Mouse (Mus musculus) intestine, embryonic 15.5 days (tissue): ENCODE data around the gene Mrps24. TPM values are rescaled to one million over a fixed set of nuclear protein-coding genes. Genes with fewer than 3 reads are reported as not detected.
A peak's percentile ranks its signal among the peaks of the same experiment; 100 is the strongest.

Experiments
- ATAC-seq: fragments of 200-750 bp; cut with Nextera tagmentation; 2 replicates; pipeline ENCODE4 v1.8.0; 2017; ENCODE audit warnings: moderate TSS enrichment, moderate library complexity
- H3K27ac ChIP-seq: fragments of 300-500 bp; sonication (generic); 2 replicates; pipeline ENCODE4 v1.5.1; 2015; ENCODE audit warnings: mild to moderate bottlenecking, inconsistent platforms
- H3K27me3 ChIP-seq: fragments of 300-500 bp; sonication (generic); replicated peaks from 2 replicates; pipeline ENCODE4 v1.6.1; 2015; ENCODE audit warnings: inconsistent platforms
- H3K36me3 ChIP-seq: fragments of 300-500 bp; sonication (generic); 2 replicates; pipeline ENCODE4 v1.6.1; 2015; ENCODE audit warnings: inconsistent platforms
- H3K4me1 ChIP-seq: fragments of 300-500 bp; sonication (generic); replicated peaks from 2 replicates; pipeline ENCODE4 v1.6.1; 2015; ENCODE audit warnings: inconsistent platforms
- H3K4me2 ChIP-seq: fragments of 300-500 bp; sonication (generic); replicated peaks from 2 replicates; pipeline ENCODE4 v1.6.1; 2015; ENCODE audit warnings: mild to moderate bottlenecking, inconsistent platforms
- H3K4me3 ChIP-seq: fragments of 300-500 bp; sonication (generic); replicated peaks from 2 replicates; pipeline ENCODE4 v1.5.1; 2015; ENCODE audit warnings: inconsistent platforms
- H3K9ac ChIP-seq: fragments of 300-500 bp; sonication (generic); 2 replicates; pipeline ENCODE4 v1.6.1; 2015; ENCODE audit warnings: inconsistent platforms
- H3K9me3 ChIP-seq: fragments of 300-500 bp; sonication (generic); 2 replicates; pipeline ENCODE4 v1.6.1; 2016; ENCODE audit warnings: inconsistent platforms
- WGBS: fragments of 180-500 bp; shearing (Covaris S2); methylation state at CpG from one replicate; pipeline ENCODE4 v1.1.7; 2015; 5-methylcytosine and 5-hydroxymethylcytosine counted together
- polyA plus RNA-seq: library from polyadenylated mRNA; unstranded; fragments of >200 nt; fragmentation: Nextera tagmentation; extraction: Ambion mirVana; gene quantifications from 2 replicates; pipeline ENCODE4 v1.2.1, GENCODE M21; 2015

The Mrps24 gene
- polyA plus RNA-seq, result 209 and 230 TPM in 2 replicates

GRCm38 (mm10) chr11:5715630-5716105, at the start of gene Mrps24:
Mrps24 (minus strand) TSS chr11:5715680.
- no peak within 1 kb of the TSS for H3K4me2 ChIP-seq
- no peak for ATAC-seq
- peaks cover 29% of the 10 kb centered on the region for H3K36me3 ChIP-seq
- WGBS, result 82% methylated on average over 14 of the region's 14 CpGs
- H3K27ac ChIP-seq, result no peak within 1 kb of the TSS
- H3K4me3 ChIP-seq, result no peak within 1 kb of the TSS
- no peaks in the 10 kb centered on the region for H3K27me3 ChIP-seq
- no peaks in the 10 kb centered on the region for H3K4me1 ChIP-seq
- H3K9me3 ChIP-seq, result no peaks in the 10 kb centered on the region
- no peak within 1 kb of the TSS for H3K9ac ChIP-seq

DNA sequence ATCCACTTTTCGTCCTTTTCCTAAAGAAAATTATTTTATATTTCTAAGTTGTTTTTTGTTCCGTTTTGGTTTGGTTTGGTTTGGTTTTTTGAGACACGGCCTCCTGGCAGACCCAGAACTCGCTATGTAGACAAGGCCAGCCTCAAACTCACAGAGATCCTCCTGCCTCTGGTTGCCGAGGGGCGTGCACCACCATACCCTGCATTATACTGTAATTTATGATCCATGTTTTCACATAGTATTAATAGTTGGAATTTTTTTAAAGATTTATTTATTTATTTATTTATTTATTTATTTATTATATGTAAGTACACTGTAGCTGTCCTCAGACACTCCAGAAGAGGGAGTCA, 47.1 kb upstream of the Mrps24 start:
- 10% methylated on average over 6 of the region's 6 CpGs for WGBS
- peak; percentile 27; the same call in 1 of the 2 replicates for ATAC-seq
- 0 out of 2 replicates have a peak overlapping the region, but pooled peaks have one; percentile 15 for H3K9ac ChIP-seq

GRCm38 (mm10) chr11:5761820-5762632, 46.5 kb upstream of the Mrps24 start, which contains the start of gene Urgcp:
Urgcp (minus strand) TSS chr11:5762376.
- Histone ChIP-seq H3K4me1 (peaks cover 3% of the 10 kb centered on the region; the same call in 1 of the 2 replicates), H3K9me3 (no peaks in the 10 kb centered on the region), H3K27ac (peak within 1 kb of the TSS; percentile 98), H3K9ac (peak within 1 kb of the TSS; percentile 92), H3K36me3 (no peaks in the 10 kb centered on the region), H3K27me3 (no peaks in the 10 kb centered on the region), H3K4me2 (peak within 1 kb of the TSS; percentile 66), H3K4me3 (peak within 1 kb of the TSS; percentile 82)
- WGBS, result under 1% methylated on average over 68 of the region's 68 CpGs
- ATAC-seq, result peak; percentile 99

More for the DNA sequence above, 47.1 kb upstream of the Mrps24 start:
- Histone ChIP-seq H3K36me3 (no peaks in the 10 kb centered on the region), H3K4me3 (peak overlapping the region; percentile 82), H3K4me1 (peaks cover 3% of the 10 kb centered on the region; the same call in 1 of the 2 replicates), H3K27ac (no peak overlapping the region), H3K9me3 (no peaks in the 10 kb centered on the region), H3K4me2 (peak overlapping the region; percentile 66), H3K27me3 (no peaks in the 10 kb centered on the region)

DNA sequence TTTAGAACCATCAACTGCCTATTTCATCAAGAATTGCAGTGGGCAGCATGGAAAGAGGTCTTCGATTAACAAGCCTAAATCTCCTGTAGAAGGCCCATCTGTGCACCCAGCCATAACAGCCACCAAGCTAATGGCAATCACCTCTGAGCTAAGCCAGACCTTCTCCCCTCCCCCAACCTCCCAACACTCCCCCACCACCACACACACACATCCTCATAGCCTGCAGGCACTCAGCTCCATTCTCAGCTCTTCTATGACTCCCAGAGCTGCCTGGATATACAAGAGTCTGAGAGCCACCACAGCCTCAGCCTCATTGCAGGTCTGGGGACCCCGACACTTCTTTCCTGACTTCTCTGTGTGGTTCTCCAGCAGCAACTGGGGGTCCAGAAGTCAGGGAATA, 38.3 kb upstream of the Mrps24 start:
- H3K4me1 ChIP-seq, result no peaks in the 10 kb centered on the region
- no peak overlapping the region for H3K27ac ChIP-seq
- no peak overlapping the region for H3K4me2 ChIP-seq
- ATAC-seq, result no peak
- H3K4me3 ChIP-seq, result no peak overlapping the region
- H3K27me3 ChIP-seq, result no peaks in the 10 kb centered on the region
- 0 out of 2 replicates have a peak, but pooled peaks cover 4% of the 10 kb centered on the region for H3K36me3 ChIP-seq
- H3K9ac ChIP-seq, result no peak overlapping the region
- WGBS, result 74% methylated on average over 2 of the region's 2 CpGs
- H3K9me3 ChIP-seq, result 0 out of 2 replicates have a peak, but pooled peaks cover 4% of the 10 kb centered on the region

DNA sequence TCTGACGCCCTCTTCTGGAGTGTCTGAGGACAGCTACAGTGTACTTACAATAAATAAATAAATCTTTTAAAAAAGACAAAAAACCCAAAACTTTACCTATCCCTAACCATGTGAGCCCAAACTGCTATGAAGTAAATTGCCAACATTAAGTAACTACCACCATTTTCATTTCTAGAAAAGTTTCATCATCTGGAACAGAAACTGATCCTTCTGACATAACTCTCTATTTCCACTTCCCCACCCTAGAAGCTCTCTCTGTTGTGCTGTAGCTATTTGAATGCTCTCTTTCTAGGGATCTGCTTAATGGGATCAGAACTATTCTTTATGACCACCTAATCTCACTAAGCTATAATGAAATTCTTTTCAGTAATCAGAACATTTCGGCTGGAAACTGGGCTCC, 29.5 kb upstream of the Mrps24 start:
- Histone ChIP-seq H3K4me1 (no peaks in the 10 kb centered on the region; the same call in 1 of the 2 replicates), H3K9me3 (no peaks in the 10 kb centered on the region), H3K27ac (no peak overlapping the region), H3K9ac (no peak overlapping the region), H3K36me3 (no peaks in the 10 kb centered on the region), H3K4me3 (no peak overlapping the region), H3K27me3 (no peaks in the 10 kb centered on the region), H3K4me2 (no peak overlapping the region)
- no peak for ATAC-seq
- WGBS, result 80% methylated on average over 2 of the region's 2 CpGs

- no peak for ATAC-seq
- Histone ChIP-seq H3K9me3 (no peaks in the 10 kb centered on the region), H3K27ac (no peak overlapping the region), H3K36me3 (no peaks in the 10 kb centered on the region), H3K4me1 (peaks cover 4% of the 10 kb centered on the region; the same call in 1 of the 2 replicates), H3K27me3 (no peaks in the 10 kb centered on the region), H3K4me2 (no peak overlapping the region), H3K9ac (no peak overlapping the region), H3K4me3 (no peak overlapping the region)
- 75% methylated on average over 7 of the region's 7 CpGs for WGBS
Measured at GRCm38 (mm10) chr11:5742106-5742505, 26.6 kb upstream of the Mrps24 start.

DNA sequence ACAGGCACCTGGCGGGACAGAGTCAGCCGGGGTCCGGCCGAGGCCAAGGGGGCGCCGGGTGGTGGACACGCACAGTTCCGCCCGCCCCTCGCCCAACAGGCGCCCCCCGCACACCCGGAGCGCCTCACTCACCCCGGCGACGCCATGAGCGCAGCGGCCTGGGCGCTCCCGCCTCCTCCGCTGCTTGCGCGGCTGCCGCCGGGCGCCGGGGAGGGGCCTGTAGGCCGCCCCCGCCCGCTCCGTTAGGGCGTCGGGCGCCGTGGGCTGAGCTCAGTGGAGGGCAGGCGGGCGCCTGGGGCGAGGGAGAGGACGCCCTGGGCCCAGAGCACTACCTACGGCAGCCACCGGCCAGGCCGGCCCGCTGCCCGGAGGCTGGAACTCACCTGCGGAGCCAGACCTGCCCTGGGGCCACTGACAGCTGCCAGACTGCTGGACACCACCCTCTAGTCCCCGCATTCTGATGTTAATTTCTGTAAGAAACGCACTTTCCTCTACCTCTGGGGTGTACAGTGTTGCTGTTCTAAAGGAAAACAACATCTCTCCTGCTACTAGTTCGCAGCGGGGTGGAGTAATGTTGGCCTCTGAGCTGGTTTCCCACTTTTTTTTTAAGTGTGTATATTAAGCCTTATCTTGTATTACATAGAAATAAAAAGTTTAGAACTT, 25.6 kb upstream of the Mrps24 start:
- Histone ChIP-seq H3K36me3 (no peaks in the 10 kb centered on the region), H3K4me1 (peaks cover 4% of the 10 kb centered on the region; the same call in 1 of the 2 replicates), H3K9ac (peak overlapping the region; percentile 92), H3K9me3 (no peaks in the 10 kb centered on the region), H3K4me2 (peak overlapping the region; percentile 90), H3K27me3 (no peaks in the 10 kb centered on the region), H3K4me3 (peak overlapping the region; percentile 82), H3K27ac (peak overlapping the region; percentile 72)
- under 1% methylated on average over 33 of the region's 50 CpGs for whole genome bisulfite sequencing
- ATAC-seq, result peak; percentile 97

DNA sequence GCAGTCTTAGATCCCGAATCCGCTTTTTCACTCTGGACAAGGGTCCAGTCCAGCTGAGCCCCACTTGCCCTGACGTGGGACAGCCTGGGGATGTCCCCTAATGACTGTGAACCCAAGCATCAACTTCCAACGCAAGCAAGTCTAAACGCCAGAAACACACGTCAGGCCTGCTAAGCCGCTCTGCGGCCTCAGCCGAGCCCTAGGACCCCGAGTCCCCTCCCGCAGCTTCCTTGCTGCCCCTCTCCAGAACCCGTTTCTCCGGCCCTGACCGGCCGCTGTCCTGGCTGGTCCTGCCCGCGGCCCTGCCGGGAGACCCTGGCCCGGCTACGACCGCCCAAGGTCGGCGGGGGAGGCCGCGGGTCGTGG, 25.1 kb upstream of the Mrps24 start:
- H3K4me2 ChIP-seq, result peak overlapping the region; percentile 90
- peak; percentile 69 for ATAC-seq
- H3K36me3 ChIP-seq, result no peaks in the 10 kb centered on the region
- H3K9me3 ChIP-seq, result no peaks in the 10 kb centered on the region
- peak overlapping the region; percentile 92 for H3K9ac ChIP-seq
- H3K4me3 ChIP-seq, result peak overlapping the region; percentile 82
- H3K27ac ChIP-seq, result peak overlapping the region; percentile 72
- 1% methylated on average over 26 of the region's 26 CpGs for WGBS
- no peaks in the 10 kb centered on the region for H3K27me3 ChIP-seq
- H3K4me1 ChIP-seq, result peaks cover 4% of the 10 kb centered on the region; the same call in 1 of the 2 replicates

DNA sequence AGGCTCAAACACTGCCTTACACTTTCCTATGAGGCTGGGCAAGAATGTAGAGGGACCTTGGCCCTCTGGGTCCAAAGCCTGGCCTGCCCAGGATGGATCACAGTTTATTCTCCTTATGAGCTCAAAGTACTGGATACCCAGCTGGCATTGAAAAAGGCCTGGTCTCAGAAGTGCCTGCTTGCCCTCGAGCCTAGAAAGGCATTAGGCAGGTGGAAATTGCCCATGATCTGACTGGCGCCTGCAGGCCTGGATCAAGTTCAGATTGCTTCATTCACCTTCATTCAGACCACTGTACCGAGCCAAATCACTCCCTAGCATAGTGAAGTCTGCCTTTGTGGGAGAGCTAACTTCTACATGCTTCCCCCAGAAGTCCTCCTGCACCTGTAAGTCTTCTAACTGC, 24.4 kb upstream of the Mrps24 start:
- Histone ChIP-seq H3K27ac (no peak overlapping the region), H3K9me3 (no peaks in the 10 kb centered on the region), H3K27me3 (no peaks in the 10 kb centered on the region), H3K36me3 (no peaks in the 10 kb centered on the region), H3K4me2 (peak overlapping the region; percentile 90), H3K4me1 (peaks cover 4% of the 10 kb centered on the region; the same call in 1 of the 2 replicates), H3K4me3 (0 out of 2 replicates have a peak overlapping the region, but pooled peaks have one; percentile 82), H3K9ac (no peak overlapping the region)
- WGBS, result 71% methylated on average over 3 of the region's 3 CpGs
- ATAC-seq, result no peak

- Histone ChIP-seq H3K36me3 (no peaks in the 10 kb centered on the region), H3K4me2 (no peak overlapping the region), H3K27me3 (no peaks in the 10 kb centered on the region), H3K4me1 (peaks cover 4% of the 10 kb centered on the region), H3K27ac (no peak overlapping the region), H3K9ac (no peak overlapping the region), H3K4me3 (no peak overlapping the region), H3K9me3 (no peaks in the 10 kb centered on the region)
- 72% methylated on average over 5 of the region's 5 CpGs for WGBS
- no peak for ATAC-seq
Measured at GRCm38 (mm10) chr11:5738888-5739632, 23.6 kb upstream of the Mrps24 start.

GRCm38 (mm10) chr11:5737137-5737536, 21.7 kb upstream of the Mrps24 start:
- H3K27ac ChIP-seq, result no peak overlapping the region
- H3K4me1 ChIP-seq, result peaks cover 9% of the 10 kb centered on the region
- H3K9me3 ChIP-seq, result no peaks in the 10 kb centered on the region
- 66% methylated on average over 5 of the region's 5 CpGs for WGBS
- no peak overlapping the region for H3K4me2 ChIP-seq
- peak; percentile 47 for ATAC-seq
- H3K4me3 ChIP-seq, result no peak overlapping the region
- no peaks in the 10 kb centered on the region for H3K36me3 ChIP-seq
- no peaks in the 10 kb centered on the region for H3K27me3 ChIP-seq
- no peak overlapping the region for H3K9ac ChIP-seq

- H3K4me3 ChIP-seq, result no peak overlapping the region
- 81% methylated on average over 4 of the region's 4 CpGs for WGBS
- H3K4me1 ChIP-seq, result peaks cover 6% of the 10 kb centered on the region
- no peak overlapping the region for H3K27ac ChIP-seq
- no peak for ATAC-seq
- no peaks in the 10 kb centered on the region for H3K27me3 ChIP-seq
- H3K9ac ChIP-seq, result no peak overlapping the region
- no peaks in the 10 kb centered on the region for H3K36me3 ChIP-seq
- H3K9me3 ChIP-seq, result no peaks in the 10 kb centered on the region
- no peak overlapping the region for H3K4me2 ChIP-seq
Measured at GRCm38 (mm10) chr11:5734323-5734722, 18.8 kb upstream of the Mrps24 start.
